Mouse (Mus musculus) bone marrow, adult 2 months (tissue): ENCODE data around the gene Bach1. TPM values are rescaled to one million over a fixed set of nuclear protein-coding genes. Genes with fewer than 3 reads are reported as not detected.

Experiments used
- H3K27ac ChIP-seq: fragments of 200-500 bp; 2 replicates; pipeline ENCODE4 v1.5.1; 2012; ENCODE audit warnings: low read depth, mild to moderate bottlenecking, control low read depth, inconsistent platforms, low read length; ENCODE audit not compliant: control insufficient read depth, poor library complexity, insufficient read depth
- H3K4me1 ChIP-seq: fragments of 200-500 bp; 2 replicates; pipeline ENCODE4 v1.6.1; 2011; ENCODE audit warnings: low read length; ENCODE audit not compliant: control insufficient read depth, insufficient read depth
- H3K4me3 ChIP-seq: fragments of 200-500 bp; replicated peaks from 2 replicates; pipeline ENCODE3; 2011; ENCODE audit warnings: mild to moderate bottlenecking, low read depth, low read length, control low read depth; ENCODE audit not compliant: control insufficient read depth
- CTCF ChIP-seq: fragments of 200-500 bp; IDR thresholded peaks from 2 replicates; pipeline ENCODE4 v1.5.1; 2011; ENCODE audit warnings: low read length, control low read depth; ENCODE audit not compliant: control insufficient read depth, insufficient read depth
- POLR2A ChIP-seq: fragments of 200-500 bp; IDR thresholded peaks from 2 replicates; pipeline ENCODE4 v1.6.1; 2011; ENCODE audit warnings: low read depth, mild to moderate bottlenecking, control low read depth, low read length, borderline replicate concordance; ENCODE audit not compliant: control insufficient read depth
- WGBS: fragments of 180-500 bp; shearing (Covaris S2); methylation state at CpG from one replicate; pipeline ENCODE4 v1.1.7; 2018; 5-methylcytosine and 5-hydroxymethylcytosine counted together
- polyA plus RNA-seq: library from polyadenylated mRNA; stranded (reverse); fragments of >200 nt; gene quantifications from 2 replicates; pipeline ENCODE4 v1.2.4, GENCODE M21; 2011; ENCODE audit warnings: low replicate concordance; ENCODE audit not compliant: missing spikeins, insufficient read depth, insufficient read length

The Bach1 gene
- polyA plus RNA-seq, 1 experiment = 14.9 TPM

DNA sequence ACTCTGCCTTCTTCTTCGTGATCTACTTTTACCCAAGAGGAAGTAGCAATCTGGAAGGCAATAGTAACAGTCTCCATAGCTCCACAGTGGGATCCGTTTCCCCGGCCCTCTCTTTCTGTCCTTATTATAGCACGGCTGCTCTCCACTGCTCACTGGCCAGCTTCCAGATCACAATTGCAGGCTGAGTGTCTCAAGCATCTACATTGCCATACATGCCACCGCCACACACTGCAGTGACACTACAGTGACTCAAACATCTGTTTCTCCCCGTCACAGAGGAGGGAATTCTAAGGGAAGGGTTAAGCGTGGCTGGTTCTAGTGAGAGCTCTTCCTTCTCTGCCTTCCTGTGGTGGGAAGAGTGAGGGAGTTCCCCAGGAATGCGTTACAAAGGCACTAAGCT is 9.5 kb upstream of the Bach1 start:
- H3K4me3 ChIP-seq = peak overlapping the region; percentile 42
- peaks cover 3% of the 10 kb centered on the region for H3K4me1 ChIP-seq
- WGBS = 17% methylated on average over 8 of the region's 8 CpGs
- peak overlapping the region; percentile 81 for H3K27ac ChIP-seq
- no peak for TF ChIP-seq CTCF

DNA sequence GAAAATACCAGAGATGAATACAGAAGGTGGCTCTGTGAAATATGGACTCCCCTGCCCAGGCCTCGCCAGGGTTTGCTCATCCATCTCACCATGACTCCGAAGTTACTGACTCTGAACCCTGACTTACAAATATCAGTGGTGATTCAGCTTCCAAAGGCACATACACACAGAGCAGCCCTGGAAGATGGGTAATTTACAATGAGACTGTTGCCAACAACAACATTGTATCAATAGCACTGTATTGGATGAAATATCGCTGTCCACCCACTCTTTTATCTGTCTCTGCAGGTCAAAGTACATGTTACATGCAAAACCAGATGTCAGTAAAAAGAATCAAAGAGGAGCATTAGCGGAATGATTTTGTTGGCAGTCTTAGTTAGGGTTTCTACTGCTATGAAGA is 8.2 kb upstream of the Bach1 start:
- H3K4me3 ChIP-seq = no peak overlapping the region
- peaks cover 3% of the 10 kb centered on the region for H3K4me1 ChIP-seq
- TF ChIP-seq CTCF = no peak
- no peak for TF ChIP-seq POLR2A
- 91% methylated on average over 4 of the region's 4 CpGs for WGBS
- no peak overlapping the region for H3K27ac ChIP-seq

- H3K4me1 ChIP-seq = peaks cover 3% of the 10 kb centered on the region
- no peak overlapping the region for H3K4me3 ChIP-seq
- WGBS = 85% methylated on average over 4 of the region's 4 CpGs
- TF ChIP-seq CTCF = no peak
- no peak for TF ChIP-seq POLR2A
- H3K27ac ChIP-seq = no peak overlapping the region
These were observed 7.6 kb upstream of the Bach1 start for GRCm38 (mm10) chr16:87691102-87691501.

DNA sequence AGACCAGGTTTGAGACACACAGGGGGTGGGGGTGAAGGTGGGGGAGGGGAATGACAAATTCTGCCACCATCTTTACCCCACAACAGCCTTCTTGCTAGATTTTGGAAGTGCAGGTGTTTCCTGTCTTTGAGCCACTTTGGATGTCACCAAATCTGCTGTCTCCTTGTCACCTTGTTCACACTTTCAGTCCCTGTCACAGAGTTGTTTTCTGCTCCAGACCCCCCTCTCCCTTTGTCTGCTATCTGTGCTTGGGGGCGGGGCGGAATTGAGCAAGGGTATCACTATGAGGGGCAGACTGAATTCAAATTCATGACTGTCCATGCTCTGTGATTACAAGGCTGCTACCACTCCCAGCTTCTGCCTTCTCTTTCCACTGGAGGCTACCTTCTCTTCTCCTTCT is 6.2 kb upstream of the Bach1 start:
- Histone ChIP-seq H3K4me3 (no peak overlapping the region), H3K4me1 (peaks cover 6% of the 10 kb centered on the region), H3K27ac (no peak overlapping the region)
- no peak for TF ChIP-seq CTCF
- TF ChIP-seq POLR2A = no peak
- 82% methylated on average over 2 of the region's 2 CpGs for WGBS

GRCm38 (mm10) chr16:87697707-87698365 is 909 bp upstream of the Bach1 start:
- 16% methylated on average over 16 of the region's 16 CpGs for WGBS
- peaks cover 4% of the 10 kb centered on the region for H3K4me1 ChIP-seq
- TF ChIP-seq POLR2A = no peak
- peak overlapping the region; percentile 31 for H3K27ac ChIP-seq
- H3K4me3 ChIP-seq = peak overlapping the region; percentile 53

GRCm38 (mm10) chr16:87699306-87699692 is 554 bp downstream of the Bach1 start:
- WGBS = under 1% methylated on average over 20 of the region's 20 CpGs
- TF ChIP-seq POLR2A (no peak), CTCF (no peak)
- peaks cover 4% of the 10 kb centered on the region for H3K4me1 ChIP-seq
- peak overlapping the region; percentile 99 for H3K4me3 ChIP-seq
- peak overlapping the region; percentile 98 for H3K27ac ChIP-seq

DNA sequence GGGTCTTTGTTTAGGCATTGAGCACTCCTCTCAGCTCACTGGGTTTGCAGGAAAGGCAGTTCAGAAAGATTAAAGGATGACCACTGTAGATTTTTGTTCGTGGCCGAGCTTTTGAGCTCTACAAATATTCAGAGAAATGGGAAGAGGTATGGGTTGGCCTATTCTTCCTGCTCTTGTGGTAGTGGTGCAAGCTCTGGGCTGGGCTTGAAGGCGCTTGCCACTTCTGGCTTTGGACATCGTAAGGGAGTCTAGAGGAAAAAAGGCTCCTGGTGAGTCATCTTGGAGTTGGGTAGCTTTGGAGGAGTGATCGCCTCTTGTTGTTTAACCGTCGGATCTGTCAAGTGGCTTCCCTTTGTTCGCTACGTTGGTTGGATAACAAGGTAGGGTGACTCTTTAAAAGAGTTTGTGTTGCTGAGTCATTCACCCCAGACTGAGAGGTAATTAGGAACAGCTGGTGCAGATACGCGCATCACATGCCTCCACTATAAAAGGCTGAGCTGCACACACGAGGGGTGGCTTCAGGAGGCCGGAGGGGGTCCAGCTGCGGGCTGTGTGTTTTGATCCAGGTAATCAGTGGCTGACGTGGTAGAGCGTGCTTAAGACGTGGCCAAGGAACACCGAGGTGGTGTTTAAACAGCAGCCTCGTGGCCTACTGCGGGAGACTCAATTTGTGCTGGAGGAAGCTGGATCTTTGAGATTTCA is 1.1 kb downstream of the Bach1 start:
- Histone ChIP-seq H3K4me1 (peaks cover 4% of the 10 kb centered on the region), H3K27ac (peak overlapping the region; percentile 98), H3K4me3 (peak overlapping the region; percentile 99)
- WGBS = 1% methylated on average over 20 of the region's 20 CpGs
- TF ChIP-seq POLR2A (0 out of 2 replicates have a peak, but pooled peaks have one; percentile 21), CTCF (no peak)

GRCm38 (mm10) chr16:87700395-87700765 is 1.6 kb downstream of the Bach1 start:
- 2% methylated on average over 3 of the region's 3 CpGs for WGBS
- H3K4me1 ChIP-seq = peaks cover 4% of the 10 kb centered on the region
- no peak for TF ChIP-seq POLR2A
- TF ChIP-seq CTCF = no peak

More at GRCm38 (mm10) chr16:87700395-87700765, 1.6 kb downstream of the Bach1 start:
- Histone ChIP-seq H3K4me3 (peak overlapping the region; percentile 99), H3K27ac (peak overlapping the region; percentile 98)
